Mouse (Mus musculus): ENCODE measurements around the gene Casp8. TPM values are rescaled to one million over a fixed set of nuclear protein-coding genes. Genes with fewer than 3 reads are reported as not detected.
A peak's percentile ranks its signal among the peaks of the same experiment; 100 is the strongest.

Gene Casp8
- polyA plus RNA-seq, 1 experiment from 2014 or later: 13.7 TPM

GRCm38 (mm10) chr1:58773280-58773679, 21.9 kb upstream of the Casp8 start:
- Histone ChIP-seq H3K36me3 (replicated peaks) (no peaks in the 10 kb centered on the region), H3K27me3 (no peaks in the 10 kb centered on the region), H3K27ac (replicated peaks) (no peak overlapping the region), H3K4me2 (no peak overlapping the region), H3K9ac (no peak overlapping the region), H3K9me3 (replicated peaks) (no peaks in the 10 kb centered on the region), H3K4me3 (replicated peaks) (no peak overlapping the region), H3K4me1 (replicated peaks) (0 out of 2 replicates have a peak, but pooled peaks cover 5% of the 10 kb centered on the region)
- ATAC-seq (ENCODE audit: insufficient read depth): no peak

- Histone ChIP-seq H3K27ac (replicated peaks) (no peak overlapping the region), H3K4me2 (no peak overlapping the region), H3K36me3 (replicated peaks) (no peaks in the 10 kb centered on the region), H3K4me3 (replicated peaks) (no peak overlapping the region), H3K9ac (no peak overlapping the region), H3K9me3 (replicated peaks) (no peaks in the 10 kb centered on the region), H3K4me1 (replicated peaks) (0 out of 2 replicates have a peak, but pooled peaks cover 5% of the 10 kb centered on the region), H3K27me3 (no peaks in the 10 kb centered on the region)
- WGBS (ENCODE audit: insufficient replicate concordance): 32% methylated on average over 2 of the region's 2 CpGs
- ATAC-seq (ENCODE audit: insufficient read depth): no peak
Measured at GRCm38 (mm10) chr1:58773905-58774304, 21.3 kb upstream of the Casp8 start.

GRCm38 (mm10) chr1:58775361-58775760, 19.8 kb upstream of the Casp8 start:
- Histone ChIP-seq H3K27me3 (no peaks in the 10 kb centered on the region), H3K4me1 (replicated peaks) (0 out of 2 replicates have a peak, but pooled peaks cover 5% of the 10 kb centered on the region), H3K27ac (replicated peaks) (no peak overlapping the region), H3K4me3 (replicated peaks) (no peak overlapping the region), H3K4me2 (no peak overlapping the region), H3K9ac (no peak overlapping the region), H3K9me3 (replicated peaks) (no peaks in the 10 kb centered on the region), H3K36me3 (replicated peaks) (no peaks in the 10 kb centered on the region)
- no peak for ATAC-seq (ENCODE audit: insufficient read depth)
- 84% methylated on average over 5 of the region's 5 CpGs for WGBS (ENCODE audit: insufficient replicate concordance)

- WGBS (ENCODE audit: insufficient replicate concordance): 83% methylated on average over 1 of the region's 1 CpGs
- ATAC-seq (ENCODE audit: insufficient read depth): no peak
- Histone ChIP-seq H3K9me3 (replicated peaks) (no peaks in the 10 kb centered on the region), H3K27ac (replicated peaks) (no peak overlapping the region), H3K36me3 (replicated peaks) (no peaks in the 10 kb centered on the region), H3K4me2 (no peak overlapping the region), H3K9ac (no peak overlapping the region), H3K4me3 (replicated peaks) (no peak overlapping the region), H3K27me3 (no peaks in the 10 kb centered on the region), H3K4me1 (replicated peaks) (0 out of 2 replicates have a peak, but pooled peaks cover 5% of the 10 kb centered on the region)
Measured at GRCm38 (mm10) chr1:58777583-58777982, 17.6 kb upstream of the Casp8 start.

GRCm38 (mm10) chr1:58778226-58778625, 16.9 kb upstream of the Casp8 start:
- Histone ChIP-seq H3K4me3 (replicated peaks) (no peak overlapping the region), H3K27ac (replicated peaks) (no peak overlapping the region), H3K36me3 (replicated peaks) (no peaks in the 10 kb centered on the region), H3K4me2 (no peak overlapping the region), H3K27me3 (no peaks in the 10 kb centered on the region), H3K9ac (no peak overlapping the region), H3K9me3 (replicated peaks) (no peaks in the 10 kb centered on the region), H3K4me1 (replicated peaks) (0 out of 2 replicates have a peak, but pooled peaks cover 5% of the 10 kb centered on the region)
- WGBS (ENCODE audit: insufficient replicate concordance): 11% methylated on average over 1 of the region's 1 CpGs
- no peak for ATAC-seq (ENCODE audit: insufficient read depth)

GRCm38 (mm10) chr1:58786276-58786675, 8.9 kb upstream of the Casp8 start:
- H3K36me3 ChIP-seq (replicated peaks): no peaks in the 10 kb centered on the region
- H3K27ac ChIP-seq (replicated peaks): no peak overlapping the region
- 67% methylated on average over 2 of the region's 2 CpGs for WGBS (ENCODE audit: insufficient replicate concordance)
- no peak overlapping the region for H3K4me3 ChIP-seq (replicated peaks)
- ATAC-seq (ENCODE audit: insufficient read depth): no peak
- no peak overlapping the region for H3K9ac ChIP-seq
- no peaks in the 10 kb centered on the region for H3K27me3 ChIP-seq
- H3K4me1 ChIP-seq (replicated peaks): no peaks in the 10 kb centered on the region
- no peaks in the 10 kb centered on the region for H3K9me3 ChIP-seq (replicated peaks)
- H3K4me2 ChIP-seq: no peak overlapping the region

GRCm38 (mm10) chr1:58788410-58788809, 6.8 kb upstream of the Casp8 start:
- H3K4me3 ChIP-seq (replicated peaks): no peak overlapping the region
- 84% methylated on average over 4 of the region's 4 CpGs for WGBS (ENCODE audit: insufficient replicate concordance)
- H3K9me3 ChIP-seq (replicated peaks): no peaks in the 10 kb centered on the region
- no peak for ATAC-seq (ENCODE audit: insufficient read depth)
- no peaks in the 10 kb centered on the region for H3K36me3 ChIP-seq (replicated peaks)
- no peak overlapping the region for H3K4me2 ChIP-seq
- no peak overlapping the region for H3K9ac ChIP-seq
- H3K27ac ChIP-seq (replicated peaks): no peak overlapping the region
- no peaks in the 10 kb centered on the region for H3K27me3 ChIP-seq
- no peaks in the 10 kb centered on the region for H3K4me1 ChIP-seq (replicated peaks)

GRCm38 (mm10) chr1:58794705-58795104, 469 bp upstream of the Casp8 start:
- Histone ChIP-seq H3K4me1 (replicated peaks) (peaks cover 29% of the 10 kb centered on the region), H3K4me3 (replicated peaks) (peak overlapping the region; percentile 75), H3K27me3 (no peaks in the 10 kb centered on the region), H3K36me3 (replicated peaks) (peaks cover 9% of the 10 kb centered on the region), H3K9me3 (replicated peaks) (no peaks in the 10 kb centered on the region), H3K4me2 (peak overlapping the region; percentile 91), H3K27ac (replicated peaks) (peak overlapping the region; percentile 83; the same call in 1 of the 2 replicates), H3K9ac (peak overlapping the region; percentile 81; the same call in 1 of the 2 replicates)
- WGBS (ENCODE audit: insufficient replicate concordance): 37% methylated on average over 2 of the region's 2 CpGs
- ATAC-seq (ENCODE audit: insufficient read depth): peak; percentile 33; the same call in 1 of the 2 replicates

GRCm38 (mm10) chr1:58796059-58796363, 837 bp downstream of the Casp8 start:
- Histone ChIP-seq H3K27me3 (no peaks in the 10 kb centered on the region), H3K9ac (peak overlapping the region; percentile 81), H3K4me1 (replicated peaks) (peaks cover 29% of the 10 kb centered on the region), H3K27ac (replicated peaks) (peak overlapping the region; percentile 83; the same call in 1 of the 2 replicates), H3K4me3 (replicated peaks) (peak overlapping the region; percentile 75), H3K9me3 (replicated peaks) (no peaks in the 10 kb centered on the region), H3K36me3 (replicated peaks) (peaks cover 9% of the 10 kb centered on the region), H3K4me2 (peak overlapping the region; percentile 91)
- ATAC-seq (ENCODE audit: insufficient read depth): no peak
- 0% methylated on average over 3 of the region's 3 CpGs for WGBS (ENCODE audit: insufficient replicate concordance)

- Histone ChIP-seq H3K36me3 (replicated peaks) (peaks cover 9% of the 10 kb centered on the region), H3K9me3 (replicated peaks) (no peaks in the 10 kb centered on the region), H3K4me1 (replicated peaks) (peaks cover 29% of the 10 kb centered on the region), H3K9ac (no peak overlapping the region), H3K27me3 (no peaks in the 10 kb centered on the region), H3K4me3 (replicated peaks) (peak overlapping the region; percentile 12), H3K27ac (replicated peaks) (0 out of 2 replicates have a peak overlapping the region, but pooled peaks have one; percentile 6), H3K4me2 (peak overlapping the region; percentile 51)
- 52% methylated on average over 4 of the region's 4 CpGs for WGBS (ENCODE audit: insufficient replicate concordance)
- ATAC-seq (ENCODE audit: insufficient read depth): no peak
Measured at GRCm38 (mm10) chr1:58796853-58797252, 1.7 kb downstream of the Casp8 start.

GRCm38 (mm10) chr1:58797370-58797769, 2.2 kb downstream of the Casp8 start:
- no peak overlapping the region for H3K9ac ChIP-seq
- H3K4me2 ChIP-seq: peak overlapping the region; percentile 51
- no peak for ATAC-seq (ENCODE audit: insufficient read depth)
- H3K36me3 ChIP-seq (replicated peaks): peaks cover 9% of the 10 kb centered on the region
- H3K4me3 ChIP-seq (replicated peaks): peak overlapping the region; percentile 12; the same call in 1 of the 2 replicates
- H3K9me3 ChIP-seq (replicated peaks): no peaks in the 10 kb centered on the region
- WGBS (ENCODE audit: insufficient replicate concordance): 44% methylated on average over 2 of the region's 2 CpGs
- H3K4me1 ChIP-seq (replicated peaks): peaks cover 32% of the 10 kb centered on the region
- H3K27ac ChIP-seq (replicated peaks): no peak overlapping the region
- no peaks in the 10 kb centered on the region for H3K27me3 ChIP-seq

GRCm38 (mm10) chr1:58798911-58799310, 3.7 kb downstream of the Casp8 start:
- WGBS (ENCODE audit: insufficient replicate concordance): 76% methylated on average over 4 of the region's 4 CpGs
- no peak overlapping the region for H3K4me2 ChIP-seq

More at GRCm38 (mm10) chr1:58798911-58799310, 3.7 kb downstream of the Casp8 start:
- no peak overlapping the region for H3K27ac ChIP-seq (replicated peaks)
- H3K36me3 ChIP-seq (replicated peaks): peaks cover 9% of the 10 kb centered on the region
- H3K9me3 ChIP-seq (replicated peaks): no peaks in the 10 kb centered on the region
- no peak overlapping the region for H3K4me3 ChIP-seq (replicated peaks)
- H3K27me3 ChIP-seq: no peaks in the 10 kb centered on the region
- H3K9ac ChIP-seq: no peak overlapping the region
- ATAC-seq (ENCODE audit: insufficient read depth): no peak
- H3K4me1 ChIP-seq (replicated peaks): peaks cover 39% of the 10 kb centered on the region
